Mouse (Mus musculus) lung, adult 18-20 months (tissue): ENCODE data around the gene Irx6.
A peak's percentile ranks its signal among the peaks of the same experiment; 100 is the strongest.

Experiments
- DNase-seq, 2 experiments: peaks; one replicate each; pipeline ENCODE4 v3.0.0; 2022; ENCODE audit warnings: mixed read lengths in 2 of 2

Gene Irx6

DNA sequence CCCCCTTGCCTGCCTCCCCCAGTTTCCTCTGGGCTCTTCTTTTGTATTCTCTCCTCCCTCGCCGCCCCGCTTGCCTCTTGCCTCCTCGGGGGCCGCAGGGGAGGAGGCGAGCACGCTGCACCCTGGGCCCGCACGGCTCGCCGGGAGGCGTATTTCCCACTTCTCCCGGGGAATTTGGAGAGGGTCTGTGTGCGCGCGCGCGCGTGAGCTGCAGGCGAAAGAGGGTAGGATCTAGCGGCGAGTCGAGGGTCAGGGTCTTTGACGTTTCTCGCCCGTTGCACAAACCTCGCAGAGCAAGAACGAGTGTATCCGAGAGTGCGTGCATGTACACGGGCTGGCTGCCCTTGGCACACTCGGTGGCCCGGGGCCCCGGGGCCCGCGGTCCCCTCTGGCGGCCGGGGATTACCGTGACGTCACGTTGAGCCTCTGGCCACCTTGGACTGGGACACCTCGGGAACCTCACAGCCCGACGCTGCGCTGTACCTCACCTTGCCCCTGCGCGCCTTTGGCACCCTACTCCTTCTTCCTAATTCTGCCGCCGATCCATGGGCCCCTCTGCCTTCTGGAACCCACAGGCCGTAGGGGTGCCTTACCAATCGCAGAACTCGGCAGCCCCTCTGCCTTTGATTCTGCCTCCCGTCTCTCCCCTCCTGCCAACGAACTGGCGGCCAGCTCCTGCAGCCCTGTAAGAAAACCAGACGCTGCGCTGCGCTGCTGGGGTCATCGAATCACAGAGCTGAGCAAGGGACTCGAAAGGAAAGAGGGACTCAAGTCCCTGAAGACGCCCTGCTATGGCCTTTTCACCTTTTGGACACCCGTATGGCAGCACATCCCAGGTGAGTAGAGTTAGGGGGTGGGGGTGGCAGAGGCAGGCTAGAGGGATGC is at the start of gene Irx6:
TSS of gene Irx6 (plus strand) at position 45 of the 885 bp plus-strand sequence.
- DNase-seq, result no peak

DNA sequence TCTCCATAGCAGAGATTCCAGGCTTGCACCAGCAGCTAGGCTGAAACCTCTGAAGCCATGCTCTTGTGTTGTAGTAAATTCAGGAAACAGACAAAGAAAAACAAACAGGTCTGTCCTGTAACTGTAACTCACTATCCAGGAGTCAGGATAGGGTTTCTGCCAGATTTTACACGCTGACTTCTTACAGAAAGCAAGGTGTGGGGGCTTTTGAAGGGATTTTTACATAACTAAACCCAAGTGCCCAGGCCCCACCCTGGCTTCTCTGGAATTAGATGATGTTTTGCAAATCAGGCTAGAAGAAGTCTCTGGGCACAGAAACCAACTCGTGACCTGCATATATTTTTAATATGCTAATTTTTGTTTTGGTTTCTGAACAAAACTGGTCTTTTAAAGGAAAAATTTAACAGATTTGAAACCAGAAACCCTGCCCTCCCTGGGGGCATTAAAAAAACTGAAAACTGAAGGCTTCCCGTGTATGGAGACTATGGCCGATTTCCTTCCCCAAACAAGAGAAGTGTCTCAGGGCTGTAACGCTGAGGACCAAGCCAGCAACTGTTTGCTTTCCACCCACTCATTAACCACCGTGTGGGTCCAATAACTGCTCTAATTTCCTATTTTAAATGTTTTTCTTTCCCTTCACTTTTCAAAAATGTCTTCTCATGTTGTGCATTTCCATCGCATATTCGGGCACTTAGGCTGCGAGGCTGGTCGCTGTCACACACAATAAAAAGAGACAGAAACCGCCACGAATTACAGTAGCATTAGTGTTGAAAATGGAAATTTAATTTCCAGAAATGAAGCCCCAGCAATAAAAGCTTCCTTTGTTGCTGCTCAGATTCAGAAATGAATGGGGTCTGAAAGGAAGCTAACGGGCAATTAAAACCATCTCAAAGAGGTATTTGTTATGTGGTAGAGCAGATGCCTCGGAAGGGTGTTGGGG is 45.1 kb upstream of the Irx6 start:
- DNase-seq, result no peak

DNA sequence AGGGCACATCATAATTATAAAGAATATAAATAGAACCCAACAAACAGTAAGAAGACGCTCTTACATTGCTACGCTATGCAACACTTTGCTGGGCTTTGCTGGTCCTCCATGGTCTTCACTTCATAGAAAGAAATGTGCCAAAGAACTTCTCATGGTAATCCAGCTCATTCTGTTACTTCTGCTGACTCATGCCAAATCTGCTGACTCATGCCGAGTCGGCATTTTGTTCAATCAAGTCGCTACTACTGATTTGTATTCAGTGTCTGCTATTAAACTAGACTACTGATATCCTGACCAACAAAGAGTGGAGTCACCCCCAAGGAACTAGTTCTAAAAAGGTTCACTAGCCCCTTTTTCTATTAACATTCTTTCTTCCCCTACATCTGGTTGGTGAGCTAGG is 40.9 kb upstream of the Irx6 start:
- DNase-seq, result no peak

DNA sequence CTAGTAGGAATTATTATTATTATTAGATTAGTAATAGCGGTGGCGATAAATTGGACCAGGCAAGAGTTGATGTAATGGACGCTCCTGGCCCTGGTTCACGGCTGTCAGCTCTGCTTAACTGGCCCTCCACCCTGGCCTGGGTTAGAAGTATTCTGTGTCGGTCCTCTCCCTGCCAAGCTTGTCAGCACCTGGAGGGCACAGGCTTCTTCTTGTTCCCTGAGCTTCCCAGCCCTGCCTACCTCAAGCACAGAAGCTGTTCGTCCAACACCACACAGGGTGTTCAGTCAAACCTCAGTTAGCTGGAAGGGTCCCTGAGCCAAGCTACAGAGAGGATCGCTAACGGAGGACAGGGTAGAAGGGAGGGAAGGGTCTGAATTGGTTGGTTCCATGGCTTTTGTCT is 33.3 kb upstream of the Irx6 start:
- no peak for DNase-seq

DNA sequence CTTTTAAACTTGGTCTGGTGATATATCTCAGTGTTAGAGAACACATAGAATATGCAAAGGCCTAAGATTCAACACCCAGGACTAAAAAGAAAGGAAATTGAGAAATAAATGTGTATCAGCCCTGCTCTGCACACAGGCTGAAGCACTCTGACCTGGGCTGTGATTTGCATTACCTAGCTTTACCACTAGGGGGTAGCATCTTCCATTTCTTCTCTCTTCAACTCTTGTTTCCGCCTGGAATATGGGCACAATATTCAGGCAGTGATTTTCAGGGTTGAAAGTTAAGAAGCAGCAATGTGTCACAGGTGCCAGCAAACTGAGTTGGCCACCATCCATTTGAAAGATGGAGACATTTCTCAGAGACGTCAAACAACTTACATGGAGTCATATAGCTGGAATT is 27.5 kb upstream of the Irx6 start:
- DNase-seq, result peak in 1 of 2 experiments; percentile 17

DNA sequence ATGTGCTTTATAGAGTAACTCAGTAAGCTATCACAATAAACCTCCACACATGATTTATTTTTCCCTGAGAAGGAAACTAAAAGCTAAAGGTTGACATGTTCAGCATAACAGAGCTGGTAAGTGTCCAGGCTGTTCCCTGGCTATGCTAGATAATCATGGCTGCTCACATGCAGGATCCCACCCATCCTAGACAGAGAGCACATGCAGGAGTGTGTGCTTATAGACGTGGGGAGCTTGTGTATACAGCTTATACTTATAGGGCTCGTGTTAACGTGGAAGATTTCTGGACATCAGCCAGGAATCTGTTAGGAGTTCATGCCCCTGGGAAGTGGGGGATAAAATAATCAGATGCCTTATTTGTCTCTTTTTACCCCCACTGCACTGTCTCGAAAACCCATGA is 9.9 kb upstream of the Irx6 start:
- no peak for DNase-seq

DNA sequence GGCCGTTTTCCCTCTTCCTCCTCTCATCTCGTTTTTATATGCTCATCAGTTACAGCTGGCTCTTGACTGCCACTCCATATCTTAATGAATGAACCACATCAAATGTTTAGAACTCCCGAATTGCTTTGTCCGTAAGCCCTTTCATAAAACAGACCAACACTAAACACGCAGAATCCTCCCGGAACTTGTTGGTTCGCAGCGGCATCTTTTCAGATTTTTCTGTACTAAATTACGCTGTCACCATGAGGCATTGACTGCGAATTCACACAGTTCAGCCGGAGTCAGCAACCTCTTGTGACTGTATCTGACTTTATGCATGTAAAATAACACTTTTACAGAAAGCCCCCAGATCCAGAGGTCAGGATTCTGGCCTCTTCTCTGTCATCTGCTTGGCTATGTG is 3.9 kb upstream of the Irx6 start:
- no peak for DNase-seq

DNA sequence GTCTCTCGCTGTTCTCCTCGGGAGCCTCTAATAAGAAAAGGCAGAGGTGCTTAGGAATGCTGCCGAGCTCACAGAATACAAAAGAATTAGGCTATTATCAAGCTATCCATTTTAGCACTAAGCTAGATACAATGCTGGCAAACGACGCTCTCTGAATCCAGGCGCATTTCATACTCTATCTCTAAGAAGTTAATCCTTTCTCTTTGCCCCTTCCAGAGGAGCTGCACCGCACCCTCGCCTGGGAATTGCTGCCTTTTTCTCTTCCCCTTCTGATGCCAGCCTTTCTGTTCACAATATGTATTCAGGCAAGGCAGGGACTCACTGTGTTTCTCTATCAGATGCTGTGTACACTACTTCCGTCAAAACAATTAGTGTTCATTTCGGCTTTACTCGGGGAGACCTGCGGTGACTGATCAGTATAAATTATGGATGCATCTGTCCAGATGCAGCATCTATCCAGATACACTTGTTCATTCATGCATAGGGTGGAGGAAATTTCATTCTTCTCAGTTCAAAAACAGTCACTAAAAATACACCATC is 3.4 kb upstream of the Irx6 start:
- no peak for DNase-seq

DNA sequence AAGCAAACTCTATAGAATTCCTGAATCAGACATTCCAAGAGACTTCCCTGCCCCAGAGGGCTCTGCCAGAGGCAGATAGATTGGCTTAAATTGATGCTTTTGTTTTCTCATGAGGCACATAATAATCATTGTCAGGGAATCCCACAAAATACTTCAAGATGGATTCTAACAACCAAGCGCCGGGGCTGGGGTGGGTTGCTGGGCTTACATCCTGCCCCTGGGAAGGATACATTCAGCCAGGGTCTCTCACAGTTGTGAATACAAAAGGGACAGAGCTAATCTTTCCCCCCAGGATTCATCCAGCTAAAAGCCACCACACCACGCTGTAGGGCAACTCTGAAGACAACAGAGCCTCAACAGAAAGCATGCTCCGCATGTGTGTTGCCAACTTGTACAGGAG is 2.2 kb upstream of the Irx6 start:
- no peak for DNase-seq

DNA sequence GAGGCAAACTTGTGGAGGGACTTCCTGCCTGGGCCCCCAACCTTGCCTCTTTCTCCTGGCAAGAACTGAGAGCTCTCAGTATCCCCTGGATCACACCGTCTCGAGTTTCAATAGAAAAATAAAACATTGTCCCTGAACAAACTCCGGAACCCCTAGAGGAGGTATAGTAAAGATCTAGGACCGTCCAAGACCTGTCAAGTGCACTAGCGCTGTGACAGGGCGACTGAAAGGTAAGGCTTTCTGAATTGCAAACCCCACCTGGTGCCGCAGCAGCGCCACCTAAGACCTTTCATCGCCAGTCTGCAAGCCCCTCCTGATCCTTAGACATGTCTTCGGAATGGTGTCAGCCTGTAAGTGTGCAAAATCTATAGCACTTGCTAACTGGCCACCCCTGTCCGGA is 987 bp upstream of the Irx6 start:
- no peak for DNase-seq

DNA sequence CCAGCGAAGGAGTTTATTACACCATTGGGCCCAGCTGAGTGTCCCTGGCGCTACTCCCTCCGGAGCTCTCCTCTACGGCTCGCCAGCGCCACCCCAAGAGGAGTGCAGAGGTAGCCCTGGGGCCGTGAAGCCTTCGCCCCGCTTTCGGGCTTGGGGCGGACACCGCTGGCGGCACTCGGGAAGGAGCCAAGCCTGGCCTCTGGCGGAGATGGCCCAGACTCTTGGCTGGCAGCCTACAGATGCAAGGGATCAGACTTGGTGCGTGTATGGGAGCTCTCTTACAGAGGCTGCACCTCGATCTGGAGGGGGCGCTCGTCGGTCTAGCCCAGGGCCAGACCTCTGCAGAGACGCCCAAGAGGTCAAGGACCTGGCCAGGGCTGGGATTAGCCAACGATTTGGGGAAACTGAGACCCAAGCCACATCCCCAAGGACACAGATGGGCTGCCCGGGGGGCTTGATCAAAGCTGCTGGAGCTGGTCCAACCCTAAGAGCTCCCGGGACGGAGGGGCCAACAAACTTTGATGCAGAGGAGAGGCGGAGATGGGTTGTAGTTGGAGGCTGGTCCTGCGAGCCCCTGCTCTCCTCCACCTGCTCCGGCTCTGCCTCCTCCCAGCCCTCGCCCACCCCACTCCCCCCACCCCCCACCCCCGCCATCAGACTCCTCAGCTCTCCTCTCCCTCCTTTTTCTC is 389 bp upstream of the Irx6 start:
- peak; percentile 15 to 49 for DNase-seq

DNA sequence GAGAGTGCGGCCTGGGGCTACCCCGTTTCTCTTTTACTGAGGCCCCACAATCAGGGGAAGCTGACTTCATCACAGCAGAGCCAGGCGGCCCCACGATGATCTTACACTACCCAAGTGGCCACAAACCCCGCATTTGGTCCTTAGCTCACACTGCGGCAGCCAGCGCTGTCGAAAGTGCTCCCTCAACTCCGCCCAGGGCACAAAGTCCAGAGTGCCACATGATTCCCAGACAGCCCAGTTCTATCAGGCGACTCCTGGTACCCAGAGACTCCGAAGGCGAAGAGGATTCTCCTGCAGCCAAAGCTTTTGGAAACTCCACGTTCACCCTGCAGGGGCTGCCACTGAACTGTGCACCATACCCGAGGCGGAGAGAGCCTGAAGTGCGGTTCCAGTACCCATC is 4.3 kb downstream of the Irx6 start:
- no peak for DNase-seq

DNA sequence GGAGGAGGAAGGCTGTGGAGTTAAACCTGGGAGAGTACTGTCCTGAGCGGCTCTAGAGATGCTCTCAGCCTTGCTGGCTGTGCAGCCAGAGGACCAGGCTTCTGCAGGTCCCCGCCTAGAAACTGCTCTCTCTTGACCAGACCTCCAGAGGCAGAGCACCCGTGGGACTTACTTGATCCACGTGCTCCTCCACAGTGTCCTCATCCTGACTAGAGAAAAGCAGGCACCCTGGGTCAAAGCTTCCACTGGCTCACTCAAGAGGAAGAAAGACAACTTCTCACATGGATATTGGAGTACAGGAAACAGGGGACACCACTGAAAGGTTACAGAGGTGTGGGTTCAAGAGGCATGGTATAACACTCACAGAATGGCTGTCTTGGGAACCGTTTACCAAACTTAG is 23.3 kb downstream of the Irx6 start:
- DNase-seq, result no peak

DNA sequence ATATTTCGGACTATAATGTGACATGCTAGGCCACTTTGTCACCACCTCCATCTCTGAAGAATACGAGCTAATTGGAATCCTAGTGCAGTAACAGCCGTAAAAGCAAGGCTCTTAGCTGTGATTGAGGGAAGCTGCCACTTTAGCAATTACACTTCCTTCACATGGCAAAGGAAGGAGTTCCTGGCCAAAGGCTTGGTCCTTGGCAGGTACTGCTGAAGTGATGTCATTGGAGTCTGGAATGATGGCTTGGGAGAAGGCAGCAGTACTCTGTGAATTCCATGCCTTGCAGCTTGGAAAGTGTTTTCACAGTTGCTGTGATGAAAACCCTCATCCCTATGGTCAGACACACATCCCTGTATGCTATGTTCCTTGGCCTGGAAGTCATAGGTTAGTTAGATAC is 24.3 kb downstream of the Irx6 start:
- DNase-seq, result no peak

DNA sequence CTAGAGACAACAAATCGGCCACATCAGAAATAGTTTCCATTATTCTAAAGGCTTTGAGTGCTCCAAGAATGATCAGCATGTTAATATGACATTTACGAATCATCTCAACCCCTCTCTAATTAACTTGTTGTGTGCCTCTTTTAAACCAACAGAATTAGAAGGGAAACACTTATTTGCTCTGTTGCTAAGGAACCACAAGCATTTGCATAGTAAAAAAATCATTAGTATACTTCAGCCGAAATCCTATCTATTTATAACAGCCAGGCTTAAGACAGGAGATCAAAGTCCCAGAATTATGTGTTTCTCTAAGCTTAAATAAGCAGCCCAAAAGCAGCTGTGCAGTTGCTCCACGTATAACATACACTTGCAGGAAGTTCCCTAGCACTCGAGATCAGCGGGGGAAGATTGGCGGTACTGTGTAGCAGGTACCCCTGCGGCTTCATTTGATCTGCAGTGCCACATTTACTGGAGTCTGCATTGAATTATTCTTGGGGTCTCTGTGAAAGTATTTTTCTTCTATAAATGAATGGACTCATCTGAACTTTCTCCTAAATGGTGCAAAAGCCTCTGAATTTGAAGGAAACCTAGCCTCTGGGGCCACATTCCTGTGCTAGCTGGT is 25.9 kb downstream of the Irx6 start:
- no peak for DNase-seq

DNA sequence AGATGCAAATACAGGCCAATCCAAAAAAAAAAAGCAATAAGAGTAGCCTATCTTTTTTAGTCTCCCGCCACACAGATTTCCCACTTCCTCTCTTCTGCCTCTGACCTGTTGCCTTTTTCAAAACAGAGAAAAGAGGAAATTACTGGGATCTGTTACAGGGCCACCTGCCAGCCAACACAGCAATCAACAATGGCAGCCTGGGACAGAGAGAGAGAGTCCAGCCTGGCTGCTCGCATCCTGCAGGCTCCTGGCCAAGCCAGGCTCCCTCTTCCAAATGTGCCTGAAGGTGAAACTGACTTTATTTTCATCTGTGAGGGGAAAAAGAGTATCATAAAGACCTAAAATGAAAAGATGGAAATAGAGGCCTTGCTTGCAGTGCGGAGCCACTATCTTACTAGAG is 29.3 kb downstream of the Irx6 start:
- no peak for DNase-seq

DNA sequence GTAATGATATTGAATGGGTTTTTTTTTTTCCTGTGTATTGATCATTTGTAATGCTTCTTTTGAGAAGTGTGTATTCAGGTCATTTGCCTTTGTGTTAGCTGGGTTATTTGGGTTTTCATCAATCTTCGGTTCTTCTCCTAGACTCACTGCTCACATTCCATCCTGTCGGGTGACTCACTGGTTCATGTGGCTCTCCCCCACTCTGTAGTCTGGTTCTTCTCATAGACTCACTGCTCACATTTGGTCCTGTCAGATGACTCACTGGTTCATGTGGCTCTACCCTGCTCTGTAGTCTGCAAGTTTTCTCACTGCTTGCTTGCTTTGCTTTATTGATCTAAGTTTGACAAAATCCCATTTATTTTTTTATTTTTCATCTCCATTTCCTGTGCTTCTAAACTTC is 32.2 kb downstream of the Irx6 start:
- no peak for DNase-seq

DNA sequence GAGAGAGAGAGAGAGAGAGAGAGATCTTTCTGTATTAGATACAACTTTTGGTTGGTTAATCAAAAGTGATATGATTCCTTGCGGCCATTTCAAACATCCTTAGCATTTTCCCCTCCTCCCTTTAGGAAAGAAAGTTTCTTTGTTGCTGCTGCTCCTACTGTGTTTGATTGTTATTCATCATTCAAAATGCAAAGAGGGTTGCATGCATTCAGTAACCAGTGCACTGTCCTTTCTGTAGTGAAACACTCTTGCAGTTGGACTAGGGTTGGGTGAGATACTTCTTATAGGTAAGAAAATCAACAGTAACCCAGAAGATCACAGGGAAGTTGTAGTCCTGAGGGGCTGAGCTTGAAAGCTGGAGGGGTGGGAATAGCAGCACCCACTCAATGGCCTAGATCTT is 39.2 kb downstream of the Irx6 start:
- no peak for DNase-seq

DNA sequence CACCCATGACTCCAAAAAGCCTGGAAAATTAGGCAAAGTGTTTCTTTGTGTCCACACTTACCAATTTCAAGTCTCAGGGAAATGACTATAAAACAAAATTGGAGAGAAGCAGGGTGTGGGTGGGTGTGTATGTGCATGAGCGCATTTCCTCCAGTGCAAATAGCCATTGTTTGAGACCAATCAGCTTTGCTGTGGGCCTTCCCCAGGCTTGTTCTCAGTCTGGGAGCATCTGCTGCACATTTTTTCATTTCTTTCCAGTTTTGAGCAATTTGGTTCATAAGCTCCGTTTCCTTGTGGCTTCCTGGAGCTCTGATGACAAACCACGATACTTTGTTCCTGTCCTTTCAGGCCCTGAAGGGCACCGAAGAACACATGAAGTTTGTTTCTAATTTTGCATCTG is 43.3 kb downstream of the Irx6 start:
- DNase-seq, result no peak

DNA sequence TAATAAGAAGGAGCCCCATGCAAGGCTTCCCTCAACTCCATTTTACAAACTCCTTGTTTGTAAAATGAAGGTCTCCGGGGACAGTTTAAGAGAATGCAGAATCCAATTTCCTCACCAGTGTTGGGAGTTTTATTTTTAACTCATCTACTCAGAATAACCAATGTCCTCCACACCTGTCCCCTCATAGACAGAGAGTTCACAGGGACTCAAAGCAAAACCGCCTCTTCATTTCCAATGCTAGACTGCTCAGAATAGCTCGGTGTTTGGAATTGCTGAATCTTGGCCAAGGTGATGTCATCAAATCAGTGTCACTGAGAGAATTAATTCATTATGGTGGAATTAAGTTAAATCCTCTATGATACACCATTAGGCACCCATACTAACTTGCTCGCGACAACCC is 44.0 kb downstream of the Irx6 start:
- no peak for DNase-seq

DNA sequence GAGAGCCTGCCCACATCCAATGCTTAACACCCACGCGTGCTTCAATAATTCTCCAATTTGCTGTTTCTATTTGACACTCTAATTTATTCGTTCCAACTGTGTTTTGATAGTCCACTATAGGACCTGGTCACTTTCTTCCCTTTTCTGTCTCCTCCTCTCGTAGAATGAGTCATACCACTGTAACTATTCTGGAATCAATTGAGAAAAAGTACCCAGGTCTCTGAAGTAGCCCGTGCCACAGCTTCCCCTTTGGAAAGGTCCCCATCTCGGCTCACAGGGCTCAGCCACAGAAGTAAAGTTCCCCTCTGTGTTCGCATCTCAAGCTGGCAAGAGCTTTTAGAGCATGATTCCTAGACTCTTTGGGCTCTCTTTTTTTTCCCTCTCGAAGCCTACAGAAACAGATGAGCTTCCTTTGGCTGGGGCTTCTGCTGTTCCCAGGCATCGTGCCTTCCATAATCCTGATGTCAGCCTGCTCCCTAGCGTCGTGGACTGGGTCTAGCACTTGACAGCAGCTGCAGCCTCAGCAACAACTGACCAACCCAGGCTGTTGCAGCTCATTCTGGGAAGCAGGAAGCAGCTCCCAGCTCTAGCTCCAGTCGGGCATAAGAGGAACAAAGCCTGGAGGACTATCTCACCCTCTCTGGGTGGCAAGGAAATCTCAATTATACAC is 47.3 kb downstream of the Irx6 start:
- DNase-seq, result peak; percentile 40 to 50

DNA sequence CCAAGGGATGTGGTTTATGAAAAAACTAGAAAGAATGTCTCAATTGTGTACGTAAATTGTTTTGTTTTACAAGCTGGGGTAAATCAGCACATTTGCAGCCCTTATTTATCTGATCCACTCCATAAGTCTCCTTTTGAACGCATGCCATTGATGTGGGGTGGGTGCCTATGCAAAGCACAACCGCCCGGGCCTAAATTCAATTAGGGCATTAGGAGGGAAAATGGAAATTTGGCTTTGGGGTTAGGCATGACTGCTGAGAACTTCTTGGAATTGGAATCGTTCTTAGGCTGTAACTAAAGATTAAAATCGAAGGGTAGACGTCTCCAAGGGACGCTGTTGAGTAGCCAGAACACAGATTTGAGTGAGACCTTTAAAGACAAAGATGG is 47.8 kb downstream of the Irx6 start:
- DNase-seq, result no peak
